In genomic region chr9:50775662-50776126, GRCm38 (mm10) we compare ENCODE assay signal across 8 mouse cellular contexts. TPM values are rescaled to one million over a fixed set of nuclear protein-coding genes. Genes with fewer than 3 reads are reported as not detected.
A peak's percentile ranks its signal among the peaks of the same experiment; 100 is the strongest.
DNase-seq lines count a peak whose midpoint lies in the region; ATAC-seq and TF ChIP-seq lines count a peak whose summit lies in the region.

No protein-coding gene starts in this region.

- H3K27ac ChIP-seq in layer of hippocampus, adult 2 months = peak overlapping the region; percentile 90
- H3K27ac ChIP-seq in embryonic facial prominence, embryonic 15.5 days (replicated peaks) = peak overlapping the region; percentile 87
- peak overlapping the region; percentile 88 for H3K27ac ChIP-seq in intestine, embryonic 14.5 days (ENCODE audit: low read depth)
- peak overlapping the region; percentile 91 for H3K27ac ChIP-seq in midbrain, embryonic 13.5 days

- peak overlapping the region; percentile 71 for H3K4me3 ChIP-seq in layer of hippocampus, adult 2 months
- peak overlapping the region; percentile 73 for H3K4me3 ChIP-seq in embryonic facial prominence, embryonic 15.5 days (replicated peaks)
- H3K4me3 ChIP-seq in intestine, embryonic 14.5 days (ENCODE audit: low read depth, low read length) = peak overlapping the region; percentile 88
- H3K4me3 ChIP-seq in midbrain, embryonic 13.5 days (replicated peaks) = peak overlapping the region; percentile 90

- DNase-seq in layer of hippocampus, adult 2 months (ENCODE audit: low spot score in 2 of 2) = no peak
- DNase-seq in layer of hippocampus, adult 18-20 months (ENCODE audit: low spot score in 2 of 2) = no peak
- DNase-seq in ES-CJ7 (ENCODE audit: low read depth, low spot score) = peak; percentile 34
- DNase-seq in intestine, embryonic 14.5 days (ENCODE audit: low spot score) = no peak
- DNase-seq in gastrocnemius, postnatal 4 days (ENCODE audit: low spot score in 2 of 2) = no peak
- no peak for DNase-seq in c-Kit-positive CD71-positive TER-119-positive erythroid progenitor cells, embryonic 14.5 days (ENCODE audit: low spot score)

- peak overlapping the region; percentile 71 for H3K4me2 ChIP-seq in embryonic facial prominence, embryonic 15.5 days (replicated peaks)
- peak overlapping the region; percentile 69 for H3K4me2 ChIP-seq in intestine, embryonic 14.5 days (ENCODE audit: low read length)
- H3K4me2 ChIP-seq in midbrain, embryonic 13.5 days (replicated peaks) = peak overlapping the region; percentile 89

- WGBS in embryonic facial prominence, embryonic 15.5 days = under 1% methylated on average over 30 of the region's 30 CpGs
- WGBS in intestine, embryonic 14.5 days = 0% methylated on average over 28 of the region's 30 CpGs
- WGBS in midbrain, embryonic 13.5 days = under 1% methylated on average over 29 of the region's 30 CpGs

- H3K9ac ChIP-seq in embryonic facial prominence, embryonic 15.5 days = peak overlapping the region; percentile 69
- H3K9ac ChIP-seq in intestine, embryonic 14.5 days (ENCODE audit: low read length) = peak overlapping the region; percentile 85
- peak overlapping the region; percentile 86 for H3K9ac ChIP-seq in midbrain, embryonic 13.5 days (replicated peaks)

- peak; percentile 41 for ATAC-seq in embryonic facial prominence, embryonic 15.5 days (ENCODE audit: insufficient number of reproducible peaks, low FRiP score, low TSS enrichment, low read depth)
- ATAC-seq in intestine, embryonic 14.5 days (replicated peaks; ENCODE audit: low FRiP score, low TSS enrichment, low read depth) = peak; percentile 29
- ATAC-seq in midbrain, embryonic 13.5 days = no peak; the same call in none of the 2 replicates

- H3K36me3 ChIP-seq in embryonic facial prominence, embryonic 15.5 days = peaks cover 22% of the 10 kb centered on the region
- H3K36me3 ChIP-seq in intestine, embryonic 14.5 days (ENCODE audit: control insufficient read depth, insufficient read depth, low read length) = peaks cover 36% of the 10 kb centered on the region
- peaks cover 29% of the 10 kb centered on the region for H3K36me3 ChIP-seq in midbrain, embryonic 13.5 days

- H3K9me3 ChIP-seq in embryonic facial prominence, embryonic 15.5 days (replicated peaks) = no peaks in the 10 kb centered on the region
- H3K9me3 ChIP-seq in intestine, embryonic 14.5 days (ENCODE audit: control insufficient read depth, low read length) = no peaks in the 10 kb centered on the region
- H3K9me3 ChIP-seq in midbrain, embryonic 13.5 days = no peaks in the 10 kb centered on the region

- H3K4me1 ChIP-seq in embryonic facial prominence, embryonic 15.5 days = peaks cover 18% of the 10 kb centered on the region
- peaks cover 11% of the 10 kb centered on the region; the same call in 1 of the 2 replicates for H3K4me1 ChIP-seq in intestine, embryonic 14.5 days (replicated peaks; ENCODE audit: control insufficient read depth, insufficient read depth, low read length)
- peaks cover 20% of the 10 kb centered on the region for H3K4me1 ChIP-seq in midbrain, embryonic 13.5 days (replicated peaks)

- no peaks in the 10 kb centered on the region for H3K27me3 ChIP-seq in embryonic facial prominence, embryonic 15.5 days
- no peaks in the 10 kb centered on the region for H3K27me3 ChIP-seq in intestine, embryonic 14.5 days (replicated peaks; ENCODE audit: control insufficient read depth, insufficient read depth, low read length)
- H3K27me3 ChIP-seq in midbrain, embryonic 13.5 days = no peaks in the 10 kb centered on the region

- TF ChIP-seq CTCF in layer of hippocampus, adult 2 months (conservative IDR thresholded peaks at IDR 0.05) = no peak

RNA-seq across cellular contexts. Expression of gene 1110032A03Rik, which starts 0.4 kb away (rescaled TPM):
- total RNA-seq in layer of hippocampus, adult 2 months (2021) = 10 to 100 TPM; 29.6 to 30.2 TPM
- 10 to 100 TPM; 27.4 to 32.7 TPM for total RNA-seq in layer of hippocampus, adult 18-20 months (2021)
- 39.9 and 51.9 TPM in 2 replicates for polyA plus RNA-seq in embryonic facial prominence, embryonic 15.5 days (2015; fragmentation: Nextera tagmentation; extraction: Ambion mirVana)
- 31.8 and 32.0 TPM in 2 replicates for polyA plus RNA-seq in intestine, embryonic 14.5 days (2014; fragmentation: Nextera tagmentation; extraction: Ambion mirVana)
- 59.9 and 61.7 TPM in 2 replicates for polyA plus RNA-seq in midbrain, embryonic 13.5 days (2015; fragmentation: Nextera tagmentation; extraction: Ambion mirVana)
- total RNA-seq in gastrocnemius, postnatal 4 days (2021) = 10 to 100 TPM; 15.9 to 16.9 TPM

RNA-seq across cellular contexts. Expression of gene Alg9, which starts 0.9 kb away (rescaled TPM):
- total RNA-seq in layer of hippocampus, adult 2 months (2021) = 10 to 100 TPM; 29.0 to 31.1 TPM
- 10 to 100 TPM; 27.3 to 28.0 TPM for total RNA-seq in layer of hippocampus, adult 18-20 months (2021)
- polyA plus RNA-seq in embryonic facial prominence, embryonic 15.5 days (2015; fragmentation: Nextera tagmentation; extraction: Ambion mirVana) = 33.9 and 35.2 TPM in 2 replicates
- polyA plus RNA-seq in intestine, embryonic 14.5 days (2014; fragmentation: Nextera tagmentation; extraction: Ambion mirVana) = 44.6 and 48.7 TPM in 2 replicates
- polyA plus RNA-seq in midbrain, embryonic 13.5 days (2015; fragmentation: Nextera tagmentation; extraction: Ambion mirVana) = 51.6 and 53.5 TPM in 2 replicates
- total RNA-seq in gastrocnemius, postnatal 4 days (2021) = 10 to 100 TPM; 15.0 to 16.3 TPM

RNA-seq across cellular contexts. Expression of gene Fdxacb1, which starts 7.7 kb away (rescaled TPM):
- total RNA-seq in layer of hippocampus, adult 2 months (2021) = 1 to 10 TPM; 5.5 to 6.3 TPM
- 1 to 10 TPM; 5.2 to 5.9 TPM for total RNA-seq in layer of hippocampus, adult 18-20 months (2021)
- polyA plus RNA-seq in embryonic facial prominence, embryonic 15.5 days (2015; fragmentation: Nextera tagmentation; extraction: Ambion mirVana) = 10.8 and 11.3 TPM in 2 replicates
- polyA plus RNA-seq in intestine, embryonic 14.5 days (2014; fragmentation: Nextera tagmentation; extraction: Ambion mirVana) = 13.5 and 15.4 TPM in 2 replicates
- polyA plus RNA-seq in midbrain, embryonic 13.5 days (2015; fragmentation: Nextera tagmentation; extraction: Ambion mirVana) = 11.5 and 14.3 TPM in 2 replicates
- total RNA-seq in gastrocnemius, postnatal 4 days (2021) = 1 to 10 TPM; 5.9 to 6.9 TPM

RNA-seq across cellular contexts. Expression of gene Hspb2, which starts 23.5 kb away (rescaled TPM):
- total RNA-seq in layer of hippocampus, adult 2 months (2021) = under 1 TPM; 0.51 to 0.79 TPM
- total RNA-seq in layer of hippocampus, adult 18-20 months (2021) = 1 to 10 TPM in 1 of 2 experiments, under 1 TPM in 1; 0.67 to 1.9 TPM
- 61.2 and 79.5 TPM in 2 replicates for polyA plus RNA-seq in embryonic facial prominence, embryonic 15.5 days (2015; fragmentation: Nextera tagmentation; extraction: Ambion mirVana)
- polyA plus RNA-seq in intestine, embryonic 14.5 days (2014; fragmentation: Nextera tagmentation; extraction: Ambion mirVana) = 2.1 and 4.0 TPM in 2 replicates
- 0.42 and 0.54 TPM in 2 replicates for polyA plus RNA-seq in midbrain, embryonic 13.5 days (2015; fragmentation: Nextera tagmentation; extraction: Ambion mirVana)
- 100 to 1,000 TPM; 135 to 140 TPM for total RNA-seq in gastrocnemius, postnatal 4 days (2021)

RNA-seq across cellular contexts. Expression of gene Cryab, which starts 24.6 kb away (rescaled TPM):
- 100 to 1,000 TPM; 117 to 119 TPM for total RNA-seq in layer of hippocampus, adult 2 months (2021)
- total RNA-seq in layer of hippocampus, adult 18-20 months (2021) = 100 to 1,000 TPM; 171 to 201 TPM
- 139 and 178 TPM in 2 replicates for polyA plus RNA-seq in embryonic facial prominence, embryonic 15.5 days (2015; fragmentation: Nextera tagmentation; extraction: Ambion mirVana)
- 41.5 and 44.4 TPM in 2 replicates for polyA plus RNA-seq in intestine, embryonic 14.5 days (2014; fragmentation: Nextera tagmentation; extraction: Ambion mirVana)
- 3.5 and 4.0 TPM in 2 replicates for polyA plus RNA-seq in midbrain, embryonic 13.5 days (2015; fragmentation: Nextera tagmentation; extraction: Ambion mirVana)
- total RNA-seq in gastrocnemius, postnatal 4 days (2021) = 100 to 1,000 TPM; 649 to 722 TPM
